Mouse (Mus musculus) lung, embryonic 15.5 days (tissue): ENCODE measurements around the gene Ldb1. TPM values are rescaled to one million over a fixed set of nuclear protein-coding genes. Genes with fewer than 3 reads are reported as not detected.

Source experiments
- ATAC-seq: fragments of 200-750 bp; cut with Nextera tagmentation; 2 replicates; pipeline ENCODE4 v1.8.0; 2017; ENCODE audit warnings: moderate number of reproducible peaks, borderline replicate concordance; ENCODE audit not compliant: low FRiP score, low TSS enrichment; ENCODE audit errors: extremely low read depth
- H3K27ac ChIP-seq: fragments of 300-500 bp; sonication (generic); 2 replicates; pipeline ENCODE4 v1.5.1; 2015; ENCODE audit warnings: moderate library complexity, mild to moderate bottlenecking, inconsistent platforms
- H3K27me3 ChIP-seq: fragments of 300-500 bp; sonication (generic); 2 replicates; pipeline ENCODE4 v1.6.1; 2015; ENCODE audit warnings: inconsistent platforms
- H3K36me3 ChIP-seq: fragments of 300-500 bp; sonication (generic); 2 replicates; pipeline ENCODE4 v1.6.1; 2015; ENCODE audit warnings: inconsistent platforms
- H3K4me1 ChIP-seq: fragments of 300-500 bp; sonication (generic); 2 replicates; pipeline ENCODE4 v1.6.1; 2015; ENCODE audit warnings: inconsistent platforms
- H3K4me2 ChIP-seq: fragments of 300-500 bp; sonication (generic); 2 replicates; pipeline ENCODE4 v1.6.1; 2015; ENCODE audit warnings: inconsistent platforms, mild to moderate bottlenecking, moderate library complexity
- H3K4me3 ChIP-seq: fragments of 300-500 bp; sonication (generic); 2 replicates; pipeline ENCODE4 v1.5.1; 2015; ENCODE audit warnings: mild to moderate bottlenecking, inconsistent platforms
- H3K9ac ChIP-seq: fragments of 300-500 bp; sonication (generic); 2 replicates; pipeline ENCODE4 v1.6.1; 2015; ENCODE audit warnings: inconsistent platforms
- H3K9me3 ChIP-seq: fragments of 300-500 bp; sonication (generic); 2 replicates; pipeline ENCODE4 v1.6.1; 2016; ENCODE audit warnings: inconsistent platforms
- WGBS: fragments of 180-500 bp; shearing (Covaris S2); methylation state at CpG from one replicate; pipeline ENCODE4 v1.1.7; 2015; 5-methylcytosine and 5-hydroxymethylcytosine counted together
- polyA plus RNA-seq: library from polyadenylated mRNA; unstranded; fragments of >200 nt; fragmentation: Nextera tagmentation; extraction: Ambion mirVana; gene quantifications from 2 replicates; pipeline ENCODE4 v1.2.1, GENCODE M21; 2015

Gene Ldb1
- polyA plus RNA-seq, 1 experiment from 2014 or later: 99.7 TPM

GRCm38 (mm10) chr19:46033911-46034310, 11.1 kb downstream of the Ldb1 start:
- Histone ChIP-seq H3K27me3 (no peaks in the 10 kb centered on the region), H3K36me3 (peaks cover 71% of the 10 kb centered on the region), H3K27ac (no peak overlapping the region), H3K4me2 (no peak overlapping the region), H3K9ac (no peak overlapping the region), H3K9me3 (no peaks in the 10 kb centered on the region), H3K4me3 (no peak overlapping the region), H3K4me1 (peaks cover 20% of the 10 kb centered on the region)
- WGBS: 91% methylated on average over 6 of the region's 11 CpGs
- ATAC-seq: no peak

DNA sequence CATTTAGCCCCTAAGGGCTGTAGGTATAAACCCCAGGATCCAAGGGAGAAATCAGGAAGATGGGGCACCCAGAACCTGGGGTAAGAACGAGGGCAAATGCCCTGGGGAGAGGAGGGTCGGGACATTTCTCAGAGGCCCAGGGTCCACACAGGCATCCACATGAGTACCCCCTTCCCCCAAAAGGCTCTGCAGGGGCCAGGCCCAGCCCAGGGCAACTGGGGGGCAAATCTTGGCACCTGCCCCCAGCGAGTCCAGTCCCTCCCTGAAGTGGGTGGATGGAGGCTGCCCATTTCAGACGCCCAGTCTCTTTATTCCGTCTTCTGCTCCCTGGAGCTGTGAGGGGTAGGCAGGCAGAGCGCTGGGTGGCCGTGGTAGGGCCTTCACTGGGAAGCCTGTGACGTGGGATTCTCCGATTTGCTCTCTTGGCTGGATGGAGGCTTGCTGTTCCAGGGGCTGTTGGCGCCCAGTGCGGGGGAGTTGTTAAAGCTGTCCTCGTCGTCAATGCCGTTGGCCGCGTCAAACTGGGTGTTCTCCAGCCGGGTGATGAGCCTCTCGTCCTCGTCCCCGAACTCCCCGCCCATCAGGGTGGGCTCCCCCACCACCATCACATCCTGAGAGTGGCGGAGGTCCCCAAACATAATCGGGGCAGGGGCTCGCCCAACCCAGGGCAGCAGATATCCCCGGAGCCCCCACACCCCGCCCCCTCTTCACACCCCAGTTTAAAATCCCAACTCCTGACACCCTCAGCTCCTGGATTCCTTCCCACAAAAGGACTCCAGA, 12.1 kb downstream of the Ldb1 start:
- ATAC-seq: no peak
- H3K36me3 ChIP-seq: peaks cover 71% of the 10 kb centered on the region

GRCm38 (mm10) chr19:46031689-46032432, 13.2 kb downstream of the Ldb1 start:
- 73% methylated on average over 9 of the region's 9 CpGs for WGBS
- Histone ChIP-seq H3K4me3 (no peak overlapping the region), H3K9me3 (no peaks in the 10 kb centered on the region), H3K4me1 (peaks cover 8% of the 10 kb centered on the region), H3K9ac (no peak overlapping the region), H3K27ac (no peak overlapping the region), H3K36me3 (peaks cover 71% of the 10 kb centered on the region), H3K27me3 (no peaks in the 10 kb centered on the region), H3K4me2 (no peak overlapping the region)
- no peak for ATAC-seq

More for the DNA sequence above, 12.1 kb downstream of the Ldb1 start:
- H3K9me3 ChIP-seq: no peaks in the 10 kb centered on the region
- WGBS: 82% methylated on average over 26 of the region's 26 CpGs
- no peak overlapping the region for H3K27ac ChIP-seq
- no peak overlapping the region for H3K9ac ChIP-seq
- H3K4me2 ChIP-seq: no peak overlapping the region
- H3K4me1 ChIP-seq: peaks cover 19% of the 10 kb centered on the region
- H3K27me3 ChIP-seq: no peaks in the 10 kb centered on the region
- no peak overlapping the region for H3K4me3 ChIP-seq

GRCm38 (mm10) chr19:46030196-46030983, 14.6 kb downstream of the Ldb1 start:
- H3K4me3 ChIP-seq: no peak overlapping the region
- WGBS: 92% methylated on average over 10 of the region's 10 CpGs
- H3K4me2 ChIP-seq: no peak overlapping the region
- 0 out of 2 replicates have a peak, but pooled peaks cover 6% of the 10 kb centered on the region for H3K4me1 ChIP-seq
- H3K27ac ChIP-seq: no peak overlapping the region
- H3K9ac ChIP-seq: no peak overlapping the region
- no peak for ATAC-seq
- no peaks in the 10 kb centered on the region for H3K27me3 ChIP-seq
- peaks cover 56% of the 10 kb centered on the region for H3K36me3 ChIP-seq
- no peaks in the 10 kb centered on the region for H3K9me3 ChIP-seq

DNA sequence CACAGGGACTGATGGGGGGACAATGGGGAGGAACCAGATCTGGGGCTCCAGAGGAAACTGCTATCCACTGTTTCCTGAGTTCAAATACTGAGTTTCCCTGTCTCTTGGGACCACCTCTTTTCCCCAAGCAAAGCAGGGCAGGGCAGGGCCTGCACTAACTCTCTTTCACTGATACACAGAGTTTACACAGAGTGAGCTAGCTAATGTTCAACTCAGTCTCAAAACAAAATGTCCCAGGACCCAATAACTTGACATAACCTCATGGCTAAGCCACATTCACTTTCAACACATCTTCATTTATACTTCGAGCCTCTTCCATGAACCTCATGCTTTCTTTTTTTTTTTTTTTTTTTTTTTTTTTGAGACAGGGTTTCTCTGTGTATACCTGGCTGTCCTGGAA, 15.4 kb downstream of the Ldb1 start:
- Histone ChIP-seq H3K36me3 (peaks cover 49% of the 10 kb centered on the region), H3K27ac (no peak overlapping the region), H3K27me3 (no peaks in the 10 kb centered on the region), H3K4me1 (0 out of 2 replicates have a peak, but pooled peaks cover 6% of the 10 kb centered on the region), H3K9ac (no peak overlapping the region), H3K9me3 (no peaks in the 10 kb centered on the region), H3K4me2 (no peak overlapping the region), H3K4me3 (no peak overlapping the region)
- 85% methylated on average over 1 of the region's 1 CpGs for WGBS
- no peak for ATAC-seq

GRCm38 (mm10) chr19:46028747-46029320, 16.2 kb downstream of the Ldb1 start:
- Histone ChIP-seq H3K36me3 (peaks cover 41% of the 10 kb centered on the region), H3K27ac (no peak overlapping the region), H3K4me1 (0 out of 2 replicates have a peak, but pooled peaks cover 6% of the 10 kb centered on the region), H3K9me3 (no peaks in the 10 kb centered on the region), H3K9ac (no peak overlapping the region), H3K27me3 (no peaks in the 10 kb centered on the region), H3K4me2 (no peak overlapping the region), H3K4me3 (no peak overlapping the region)
- no peak for ATAC-seq
- WGBS: 72% methylated on average over 11 of the region's 11 CpGs

DNA sequence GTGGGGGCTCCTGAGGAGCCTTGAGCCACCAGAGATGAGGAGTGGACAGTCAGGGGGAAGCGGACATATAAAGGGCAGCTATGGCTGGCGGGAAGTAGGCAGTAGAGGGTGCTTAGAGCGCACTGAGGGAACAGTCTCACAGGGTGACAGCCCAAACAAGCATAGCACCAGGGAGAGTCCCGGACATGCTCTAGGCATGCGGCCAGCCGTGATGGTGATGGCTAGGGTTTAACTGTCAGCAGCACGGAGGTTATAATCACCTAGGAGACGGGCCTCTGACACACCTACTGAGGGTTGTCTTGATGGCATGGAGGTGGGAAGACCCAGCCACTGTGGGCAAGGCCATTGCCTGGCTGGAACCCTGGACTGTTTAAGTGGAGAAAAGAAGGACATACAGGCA, 18.4 kb downstream of the Ldb1 start:
- no peaks in the 10 kb centered on the region for H3K9me3 ChIP-seq
- H3K4me1 ChIP-seq: 0 out of 2 replicates have a peak, but pooled peaks cover 6% of the 10 kb centered on the region
- no peak overlapping the region for H3K9ac ChIP-seq
- no peak overlapping the region for H3K27ac ChIP-seq
- 35% methylated on average over 8 of the region's 8 CpGs for whole genome bisulfite sequencing
- ATAC-seq: 0 out of 2 replicates have a peak, but pooled peaks have one; percentile 17
- H3K36me3 ChIP-seq: peaks cover 18% of the 10 kb centered on the region
- no peak overlapping the region for H3K4me2 ChIP-seq
- H3K27me3 ChIP-seq: no peaks in the 10 kb centered on the region
- H3K4me3 ChIP-seq: no peak overlapping the region

DNA sequence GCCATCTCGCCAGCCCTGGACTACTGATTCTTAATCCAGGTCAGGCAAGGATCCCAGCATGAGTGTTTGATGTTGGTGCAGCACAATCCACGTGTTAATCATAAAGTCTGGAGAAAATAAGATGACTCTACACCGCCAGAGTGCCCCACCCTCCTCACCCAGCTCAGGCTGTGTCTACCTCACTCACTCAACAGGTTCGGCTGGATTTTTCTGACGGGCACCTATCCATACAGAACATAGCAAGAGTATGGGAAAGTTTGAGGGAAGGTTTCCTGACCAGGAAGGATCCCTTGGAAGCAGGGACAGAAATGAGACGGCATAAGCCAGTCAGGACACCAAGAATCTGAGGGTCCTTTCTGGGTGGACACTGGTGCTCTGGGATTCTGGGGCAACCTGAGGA, 20.1 kb downstream of the Ldb1 start:
- Histone ChIP-seq H3K36me3 (peaks cover 6% of the 10 kb centered on the region; the same call in 1 of the 2 replicates), H3K9ac (no peak overlapping the region), H3K4me2 (no peak overlapping the region), H3K9me3 (no peaks in the 10 kb centered on the region), H3K4me1 (0 out of 2 replicates have a peak, but pooled peaks cover 6% of the 10 kb centered on the region), H3K27me3 (no peaks in the 10 kb centered on the region), H3K4me3 (no peak overlapping the region), H3K27ac (peak overlapping the region; percentile 59)
- WGBS: 51% methylated on average over 6 of the region's 6 CpGs
- no peak; the same call in 1 of the 2 replicates for ATAC-seq

- H3K9ac ChIP-seq: no peak overlapping the region
- 77% methylated on average over 2 of the region's 2 CpGs for WGBS
- H3K4me3 ChIP-seq: no peak overlapping the region
- H3K4me2 ChIP-seq: no peak overlapping the region
- no peaks in the 10 kb centered on the region for H3K9me3 ChIP-seq
- H3K27ac ChIP-seq: no peak overlapping the region
- no peaks in the 10 kb centered on the region for H3K4me1 ChIP-seq
- no peak for ATAC-seq
- no peaks in the 10 kb centered on the region for H3K27me3 ChIP-seq
- no peaks in the 10 kb centered on the region for H3K36me3 ChIP-seq
Measured at GRCm38 (mm10) chr19:46016023-46016422, 29.0 kb downstream of the Ldb1 start.

- Histone ChIP-seq H3K9me3 (no peaks in the 10 kb centered on the region), H3K4me2 (no peak overlapping the region), H3K4me1 (no peaks in the 10 kb centered on the region), H3K36me3 (no peaks in the 10 kb centered on the region), H3K27me3 (no peaks in the 10 kb centered on the region), H3K9ac (no peak overlapping the region), H3K27ac (no peak overlapping the region), H3K4me3 (no peak overlapping the region)
- 34% methylated on average over 12 of the region's 12 CpGs for WGBS
- peak; percentile 83 for ATAC-seq
Measured at GRCm38 (mm10) chr19:46014572-46015178, 30.3 kb downstream of the Ldb1 start.

GRCm38 (mm10) chr19:46005680-46006079, 39.3 kb downstream of the Ldb1 start:
- H3K4me2 ChIP-seq: no peak overlapping the region
- ATAC-seq: no peak
- 83% methylated on average over 7 of the region's 7 CpGs for WGBS
- 0 out of 2 replicates have a peak, but pooled peaks cover 3% of the 10 kb centered on the region for H3K36me3 ChIP-seq
- no peak overlapping the region for H3K4me3 ChIP-seq
- H3K4me1 ChIP-seq: peaks cover 20% of the 10 kb centered on the region
- H3K9ac ChIP-seq: no peak overlapping the region
- H3K27ac ChIP-seq: no peak overlapping the region
- H3K27me3 ChIP-seq: no peaks in the 10 kb centered on the region
- H3K9me3 ChIP-seq: no peaks in the 10 kb centered on the region
